Mouse (Mus musculus) naive thymus-derived CD4-positive, alpha-beta T cell, adult 5 months (primary cell): ENCODE measurements around the gene Stmnd1. TPM values are rescaled to one million over a fixed set of nuclear protein-coding genes. Genes with fewer than 3 reads are reported as not detected.

Experiments
- polyA plus RNA-seq: library from polyadenylated mRNA; unstranded; fragments of 100-300 nt; shearing (Covaris generic); gene quantifications from one replicate; pipeline ENCODE4 v1.2.1, GENCODE M21; 2017

Gene Stmnd1
- polyA plus RNA-seq, result not detected

DNA sequence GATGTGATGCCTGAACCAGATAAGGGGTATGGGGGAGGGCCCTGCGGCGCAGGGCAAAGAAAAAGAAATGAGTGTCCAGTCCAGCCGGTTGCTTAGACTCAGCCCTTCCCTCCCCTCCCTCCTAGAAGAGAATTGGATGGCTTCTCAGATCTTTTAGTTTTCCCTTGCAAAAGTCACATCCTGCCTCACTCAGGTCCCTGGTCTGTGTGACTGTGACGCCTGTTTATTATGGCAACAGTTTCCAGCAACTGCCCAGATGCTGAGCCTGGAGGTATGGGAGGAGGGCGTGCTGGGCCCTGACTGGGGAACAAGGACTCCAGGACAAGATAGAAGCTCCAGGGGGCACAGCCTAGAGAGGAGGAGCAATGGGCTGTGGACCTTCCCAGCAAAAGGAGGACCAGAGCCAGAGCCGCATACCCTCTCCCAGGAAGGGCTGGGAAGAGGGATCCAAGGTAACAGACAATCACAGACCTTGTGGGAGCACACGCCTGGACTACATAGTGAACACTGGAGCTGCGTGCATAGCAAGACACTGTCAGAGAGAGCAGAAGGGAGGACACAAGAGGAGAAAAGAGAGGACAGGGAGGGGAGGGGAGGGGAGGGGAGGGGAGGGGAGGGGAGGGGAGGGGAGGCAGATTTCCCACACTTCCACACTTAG lies at the start of gene Stmnd1:
Gene Stmnd1, plus strand, starts transcription at position 269 of the 658 bp plus-strand sequence.

Other genes with a start within 250 kb of the Stmnd1 start
- not detected for gene Rbm24, start 144.7 kb downstream of the Stmnd1 start, polyA plus RNA-seq
- 1.8 TPM for gene Cap2, start 228.1 kb downstream of the Stmnd1 start, polyA plus RNA-seq